Mouse (Mus musculus) duodenum, adult 2 months (tissue): ENCODE measurements around the gene Fgf15. TPM values are rescaled to one million over a fixed set of nuclear protein-coding genes. Genes with fewer than 3 reads are reported as not detected.

Experiments
- polyA plus RNA-seq: library from polyadenylated mRNA; depleted of rRNA; stranded (reverse); fragments of >200 nt; gene quantifications from 2 replicates; pipeline ENCODE4 v1.2.3, GENCODE M21; 2012; ENCODE audit warnings: low replicate concordance; rRNA removed

Gene Fgf15
- not detected in 2 replicates for polyA plus RNA-seq

GRCm38 (mm10) chr7:144896294-144897218 is at the start of gene Fgf15:
Fgf15 (plus strand) TSS chr7:144896531.

GRCm38 (mm10) chr7:144847067-144847466 is 49.3 kb upstream of the Fgf15 start, which contains the start of gene Fgf4:
Fgf4 (plus strand) TSS chr7:144847367.

GRCm38 (mm10) chr7:144914948-144915750 is 18.8 kb downstream of the Fgf15 start, which contains the start of gene LTO1:
LTO1 (plus strand) TSS chr7:144915100.

GRCm38 (mm10) chr7:144939344-144940002 is 43.1 kb downstream of the Fgf15 start, which contains the start of gene Ccnd1:
Ccnd1 (minus strand) TSS chr7:144939925.

Other genes with a start within 250 kb of the Fgf15 start
- 4.2 and 32.4 TPM in 2 replicates for gene Ano1, start 144.6 kb upstream of the Fgf15 start, polyA plus RNA-seq
- not detected in 2 replicates for gene Fgf3, start 58.4 kb upstream of the Fgf15 start, polyA plus RNA-seq
- gene Fgf4, start 49.2 kb upstream of the Fgf15 start, polyA plus RNA-seq, result 0.05 and 0.15 TPM in 2 replicates
- gene LTO1, start 18.6 kb downstream of the Fgf15 start, polyA plus RNA-seq, result 7.8 and 7.9 TPM in 2 replicates
- 21.2 and 34.4 TPM in 2 replicates for gene Ccnd1, start 43.4 kb downstream of the Fgf15 start, polyA plus RNA-seq